Mouse (Mus musculus) cerebellum, postnatal 4 days (tissue): ENCODE data around the gene Cpa4.

Source experiments
- DNase-seq, 2 experiments: peaks; one replicate each; pipeline ENCODE4 v3.0.0; 2022; ENCODE audit warnings: low spot score in 2 of 2, mixed read lengths in 1 of 2

Cpa4 gene

GRCm38 (mm10) chr6:30551644-30552580 is 16.3 kb upstream of the Cpa4 start:
- peak in 1 of 2 experiments; percentile 58 for DNase-seq

GRCm38 (mm10) chr6:30552628-30553027 is 15.5 kb upstream of the Cpa4 start:
- no peak for DNase-seq

GRCm38 (mm10) chr6:30553381-30554010 is 14.7 kb upstream of the Cpa4 start:
- DNase-seq: no peak

- DNase-seq: no peak
Measured at GRCm38 (mm10) chr6:30554092-30554491, 14.1 kb upstream of the Cpa4 start.

GRCm38 (mm10) chr6:30554621-30555170 is 13.5 kb upstream of the Cpa4 start:
- DNase-seq: no peak

GRCm38 (mm10) chr6:30556080-30556479 is 12.1 kb upstream of the Cpa4 start:
- no peak for DNase-seq

GRCm38 (mm10) chr6:30559726-30560125 is 8.4 kb upstream of the Cpa4 start:
- no peak for DNase-seq

GRCm38 (mm10) chr6:30562132-30562531 is 6.0 kb upstream of the Cpa4 start:
- DNase-seq: no peak

GRCm38 (mm10) chr6:30563575-30563974 is 4.6 kb upstream of the Cpa4 start:
- no peak for DNase-seq

- DNase-seq: no peak
Measured at GRCm38 (mm10) chr6:30564051-30564450, 4.1 kb upstream of the Cpa4 start.

- no peak for DNase-seq
Measured at GRCm38 (mm10) chr6:30569331-30569730, 1.2 kb downstream of the Cpa4 start.

GRCm38 (mm10) chr6:30570012-30570411 is 1.8 kb downstream of the Cpa4 start:
- DNase-seq: no peak

GRCm38 (mm10) chr6:30572456-30573311 is 4.5 kb downstream of the Cpa4 start:
- DNase-seq: peak in 1 of 2 experiments; percentile 32

GRCm38 (mm10) chr6:30573380-30573779 is 5.2 kb downstream of the Cpa4 start:
- no peak for DNase-seq

GRCm38 (mm10) chr6:30574945-30575344 is 6.8 kb downstream of the Cpa4 start:
- DNase-seq: no peak

GRCm38 (mm10) chr6:30576477-30577203 is 8.5 kb downstream of the Cpa4 start:
- no peak for DNase-seq

GRCm38 (mm10) chr6:30579961-30580840 is 12.0 kb downstream of the Cpa4 start:
- no peak for DNase-seq

GRCm38 (mm10) chr6:30580841-30581176 is 12.6 kb downstream of the Cpa4 start:
- no peak for DNase-seq

GRCm38 (mm10) chr6:30586886-30587442 is 18.8 kb downstream of the Cpa4 start:
- no peak for DNase-seq

- no peak for DNase-seq
Measured at GRCm38 (mm10) chr6:30589819-30590218, 21.6 kb downstream of the Cpa4 start.
